Mouse (Mus musculus) neural tube, embryonic 12.5 days (tissue): ENCODE data around the gene Slc7a11. TPM values are rescaled to one million over a fixed set of nuclear protein-coding genes. Genes with fewer than 3 reads are reported as not detected.

ENCODE experiments used
- ATAC-seq: fragments of 200-750 bp; cut with Nextera tagmentation; 2 replicates; pipeline ENCODE4 v1.8.0; 2017; ENCODE audit warnings: low read depth, mild to moderate bottlenecking, moderate TSS enrichment, moderate library complexity; ENCODE audit not compliant: low FRiP score
- H3K27ac ChIP-seq: fragments of 300-500 bp; sonication (generic); 2 replicates; pipeline ENCODE4 v1.5.1; 2016
- H3K27me3 ChIP-seq: fragments of 300-500 bp; sonication (generic); replicated peaks from 2 replicates; pipeline ENCODE4 v1.6.1; 2016; ENCODE audit warnings: mild to moderate bottlenecking
- H3K36me3 ChIP-seq: fragments of 300-500 bp; sonication (generic); 2 replicates; pipeline ENCODE4 v1.6.1; 2016; ENCODE audit warnings: mild to moderate bottlenecking
- H3K4me1 ChIP-seq: fragments of 300-500 bp; sonication (generic); 2 replicates; pipeline ENCODE4 v1.6.1; 2016
- H3K4me2 ChIP-seq: fragments of 300-500 bp; sonication (generic); replicated peaks from 2 replicates; pipeline ENCODE4 v1.6.1; 2016; ENCODE audit warnings: mild to moderate bottlenecking
- H3K4me3 ChIP-seq: fragments of 300-500 bp; sonication (generic); 2 replicates; pipeline ENCODE4 v1.5.1; 2016
- H3K9ac ChIP-seq: fragments of 300-500 bp; sonication (generic); 2 replicates; pipeline ENCODE4 v1.6.1; 2016; ENCODE audit warnings: mild to moderate bottlenecking
- H3K9me3 ChIP-seq: fragments of 300-500 bp; sonication (generic); 2 replicates; pipeline ENCODE4 v1.6.1; 2016; ENCODE audit warnings: mild to moderate bottlenecking
- WGBS: fragments of 180-500 bp; shearing (Covaris S2); methylation state at CpG from one replicate; pipeline ENCODE4 v1.1.7; 2016; 5-methylcytosine and 5-hydroxymethylcytosine counted together
- polyA plus RNA-seq: library from polyadenylated mRNA; unstranded; fragments of >200 nt; fragmentation: Nextera tagmentation; extraction: Ambion mirVana; gene quantifications from 2 replicates; pipeline ENCODE4 v1.2.1, GENCODE M21; 2016

The Slc7a11 gene
- polyA plus RNA-seq, 1 experiment from 2014 or later, result 3.9 TPM

GRCm38 (mm10) chr3:50076979-50077378 lies 366.4 kb downstream of the Slc7a11 start:
- WGBS, result 19% methylated on average over 7 of the region's 7 CpGs
- no peak for ATAC-seq
- H3K4me3 ChIP-seq, result no peak overlapping the region

DNA sequence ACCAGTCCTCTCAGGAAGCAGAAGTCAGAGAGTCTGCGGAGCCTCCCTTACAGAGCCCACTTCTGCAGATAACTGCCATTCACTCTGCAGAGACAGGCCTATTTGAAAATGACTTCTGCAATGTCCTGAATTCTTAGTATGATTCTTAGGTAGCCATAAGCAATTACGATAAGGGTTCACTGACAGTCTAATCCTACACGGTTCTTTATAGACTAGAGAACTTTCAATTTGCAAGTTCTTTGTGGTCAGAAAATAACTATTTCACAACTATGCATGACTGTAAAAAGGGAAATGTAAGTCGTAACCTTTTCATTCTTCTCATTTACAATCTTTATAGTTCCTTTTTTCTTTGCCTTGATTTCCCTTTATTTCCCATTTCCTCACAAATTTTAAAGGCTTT lies 380.0 kb downstream of the Slc7a11 start:
- Histone ChIP-seq H3K36me3 (no peaks in the 10 kb centered on the region), H3K9me3 (no peaks in the 10 kb centered on the region), H3K27ac (no peak overlapping the region), H3K27me3 (no peaks in the 10 kb centered on the region), H3K4me2 (no peak overlapping the region), H3K4me1 (no peaks in the 10 kb centered on the region), H3K4me3 (no peak overlapping the region), H3K9ac (no peak overlapping the region)
- 90% methylated on average over 4 of the region's 4 CpGs for WGBS
- no peak for ATAC-seq

More at GRCm38 (mm10) chr3:50076979-50077378, 366.4 kb downstream of the Slc7a11 start:
- Histone ChIP-seq H3K4me1 (no peaks in the 10 kb centered on the region), H3K27me3 (no peaks in the 10 kb centered on the region), H3K9ac (no peak overlapping the region), H3K4me2 (no peak overlapping the region), H3K9me3 (no peaks in the 10 kb centered on the region), H3K36me3 (no peaks in the 10 kb centered on the region), H3K27ac (no peak overlapping the region)

- 68% methylated on average over 5 of the region's 5 CpGs for WGBS
- Histone ChIP-seq H3K9me3 (no peaks in the 10 kb centered on the region), H3K9ac (no peak overlapping the region), H3K36me3 (no peaks in the 10 kb centered on the region), H3K4me2 (no peak overlapping the region), H3K4me1 (no peaks in the 10 kb centered on the region), H3K4me3 (no peak overlapping the region), H3K27ac (no peak overlapping the region), H3K27me3 (no peaks in the 10 kb centered on the region)
- peak; percentile 58; the same call in 1 of the 2 replicates for ATAC-seq
Measured at GRCm38 (mm10) chr3:50044666-50045065, 398.7 kb downstream of the Slc7a11 start.

- H3K4me1 ChIP-seq, result no peaks in the 10 kb centered on the region
- no peak overlapping the region for H3K4me2 ChIP-seq
- H3K9ac ChIP-seq, result no peak overlapping the region
- ATAC-seq, result no peak
- H3K36me3 ChIP-seq, result no peaks in the 10 kb centered on the region
- no peak overlapping the region for H3K4me3 ChIP-seq
- no peaks in the 10 kb centered on the region for H3K9me3 ChIP-seq
- H3K27ac ChIP-seq, result no peak overlapping the region
- no peaks in the 10 kb centered on the region for H3K27me3 ChIP-seq
Measured at GRCm38 (mm10) chr3:50044160-50044559, 399.3 kb downstream of the Slc7a11 start.

- Histone ChIP-seq H3K27ac (no peak overlapping the region), H3K36me3 (no peaks in the 10 kb centered on the region), H3K9ac (no peak overlapping the region), H3K4me3 (no peak overlapping the region), H3K4me2 (no peak overlapping the region), H3K9me3 (no peaks in the 10 kb centered on the region), H3K27me3 (no peaks in the 10 kb centered on the region), H3K4me1 (no peaks in the 10 kb centered on the region)
- no peak for ATAC-seq
- 93% methylated on average over 2 of the region's 2 CpGs for WGBS
Measured at GRCm38 (mm10) chr3:50041141-50041540, 402.3 kb downstream of the Slc7a11 start.

- peak; percentile 53; the same call in 1 of the 2 replicates for ATAC-seq
- H3K27ac ChIP-seq, result no peak overlapping the region
- no peak overlapping the region for H3K4me2 ChIP-seq
- no peak overlapping the region for H3K9ac ChIP-seq
- no peaks in the 10 kb centered on the region for H3K9me3 ChIP-seq
- no peaks in the 10 kb centered on the region for H3K4me1 ChIP-seq
- 69% methylated on average over 9 of the region's 9 CpGs for WGBS
- no peaks in the 10 kb centered on the region for H3K27me3 ChIP-seq
- no peak overlapping the region for H3K4me3 ChIP-seq
- H3K36me3 ChIP-seq, result no peaks in the 10 kb centered on the region
Measured at GRCm38 (mm10) chr3:50035875-50036528, 407.4 kb downstream of the Slc7a11 start.

GRCm38 (mm10) chr3:50033325-50033724 lies 410.1 kb downstream of the Slc7a11 start:
- WGBS, result 94% methylated on average over 3 of the region's 3 CpGs
- no peaks in the 10 kb centered on the region for H3K4me1 ChIP-seq
- no peaks in the 10 kb centered on the region for H3K27me3 ChIP-seq
- H3K36me3 ChIP-seq, result no peaks in the 10 kb centered on the region
- H3K9ac ChIP-seq, result no peak overlapping the region
- no peak overlapping the region for H3K4me3 ChIP-seq
- ATAC-seq, result no peak
- H3K9me3 ChIP-seq, result no peaks in the 10 kb centered on the region
- no peak overlapping the region for H3K4me2 ChIP-seq
- H3K27ac ChIP-seq, result no peak overlapping the region

DNA sequence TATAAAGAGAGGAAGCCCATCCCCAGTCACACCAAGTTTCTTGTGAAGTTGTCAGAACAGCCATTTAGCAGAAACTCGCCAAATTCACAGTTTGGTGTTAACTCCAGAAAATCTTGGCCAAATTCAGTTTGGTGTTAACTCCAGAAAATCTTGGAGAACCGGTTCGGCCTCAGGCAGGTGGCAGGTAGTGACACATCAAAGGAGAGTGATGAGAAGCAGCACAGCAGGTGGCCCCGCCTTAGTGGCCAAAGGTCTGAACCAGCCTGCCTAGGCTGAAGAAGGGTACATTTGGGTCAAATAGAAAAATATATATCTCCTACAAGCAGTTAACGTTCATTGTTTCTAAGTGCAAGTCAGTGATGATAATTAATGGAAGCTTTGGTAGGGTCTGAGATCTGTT lies 417.4 kb downstream of the Slc7a11 start:
- no peak overlapping the region for H3K4me3 ChIP-seq
- H3K27ac ChIP-seq, result no peak overlapping the region
- H3K4me1 ChIP-seq, result no peaks in the 10 kb centered on the region
- no peaks in the 10 kb centered on the region for H3K27me3 ChIP-seq
- H3K9ac ChIP-seq, result no peak overlapping the region
- H3K4me2 ChIP-seq, result no peak overlapping the region
- no peaks in the 10 kb centered on the region for H3K9me3 ChIP-seq
- ATAC-seq, result no peak
- 58% methylated on average over 5 of the region's 5 CpGs for WGBS
- H3K36me3 ChIP-seq, result no peaks in the 10 kb centered on the region

- no peak overlapping the region for H3K9ac ChIP-seq
- ATAC-seq, result no peak
- H3K4me1 ChIP-seq, result no peaks in the 10 kb centered on the region
- H3K36me3 ChIP-seq, result no peaks in the 10 kb centered on the region
- H3K27ac ChIP-seq, result no peak overlapping the region
- H3K4me2 ChIP-seq, result no peak overlapping the region
- no peak overlapping the region for H3K4me3 ChIP-seq
- WGBS, result 44% methylated on average over 4 of the region's 4 CpGs
- H3K9me3 ChIP-seq, result no peaks in the 10 kb centered on the region
- H3K27me3 ChIP-seq, result no peaks in the 10 kb centered on the region
Measured at GRCm38 (mm10) chr3:50014396-50014795, 429.0 kb downstream of the Slc7a11 start.

DNA sequence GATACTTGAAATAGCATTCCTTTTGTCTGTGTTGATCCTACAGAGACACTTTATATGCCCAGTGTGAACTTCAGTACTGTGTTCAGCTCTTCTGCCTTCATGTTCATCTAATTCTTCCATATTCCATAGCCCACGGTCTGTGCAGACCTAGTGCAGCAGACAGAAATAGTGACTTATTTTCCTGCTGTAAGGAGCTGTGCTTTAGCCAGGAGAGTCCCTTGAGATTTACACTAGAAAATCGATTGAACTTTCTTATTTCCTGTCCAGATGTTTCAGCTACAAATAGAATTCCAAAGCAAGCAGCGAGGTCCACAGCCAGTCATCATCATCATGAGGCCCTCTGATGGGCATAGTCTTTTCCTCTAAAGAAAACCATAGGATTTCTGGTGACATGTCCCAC lies 431.4 kb downstream of the Slc7a11 start:
- Histone ChIP-seq H3K27ac (no peak overlapping the region), H3K9ac (no peak overlapping the region), H3K4me3 (no peak overlapping the region), H3K4me2 (no peak overlapping the region), H3K9me3 (no peaks in the 10 kb centered on the region), H3K36me3 (no peaks in the 10 kb centered on the region), H3K27me3 (no peaks in the 10 kb centered on the region), H3K4me1 (no peaks in the 10 kb centered on the region)
- 63% methylated on average over 3 of the region's 3 CpGs for WGBS
- no peak for ATAC-seq

DNA sequence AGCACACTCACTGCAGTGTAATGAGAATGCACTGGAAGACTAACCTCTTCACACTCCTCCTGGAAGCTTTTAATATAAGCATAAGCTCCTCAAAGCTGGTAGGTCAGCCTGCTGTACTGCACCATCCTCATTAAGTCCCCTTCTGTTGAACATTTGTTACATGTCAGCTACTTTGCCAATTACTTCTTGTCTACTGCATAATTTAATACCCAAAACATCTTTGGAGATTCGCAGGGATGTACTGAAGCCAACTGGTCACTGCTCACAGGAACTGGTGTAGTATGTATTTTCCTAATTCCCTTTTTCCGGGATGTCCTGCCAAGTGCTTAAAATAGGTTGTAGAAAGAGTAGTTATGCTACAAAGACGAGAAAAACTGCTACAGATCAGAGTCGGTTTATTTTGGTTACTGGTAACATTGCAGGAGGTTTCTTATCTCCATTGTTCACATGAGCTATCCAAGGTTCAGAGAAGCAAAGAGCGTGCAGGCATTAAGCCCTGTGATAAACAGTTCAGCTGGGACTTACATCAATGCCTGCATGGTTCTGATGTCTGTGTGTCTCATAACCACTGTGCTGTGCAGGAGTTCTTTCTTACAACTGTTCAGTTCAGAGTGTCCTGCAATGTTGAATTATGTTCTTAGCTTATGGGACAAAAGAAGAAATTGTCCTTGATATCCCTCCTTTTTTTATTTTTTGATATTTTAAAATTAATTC lies 439.3 kb downstream of the Slc7a11 start:
- ATAC-seq, result no peak
- WGBS, result 76% methylated on average over 5 of the region's 5 CpGs

GRCm38 (mm10) chr3:50002067-50002466 lies 441.3 kb downstream of the Slc7a11 start:
- Histone ChIP-seq H3K9me3 (no peaks in the 10 kb centered on the region), H3K4me1 (no peaks in the 10 kb centered on the region), H3K9ac (no peak overlapping the region), H3K27me3 (no peaks in the 10 kb centered on the region), H3K4me2 (no peak overlapping the region), H3K4me3 (no peak overlapping the region), H3K36me3 (no peaks in the 10 kb centered on the region), H3K27ac (no peak overlapping the region)
- no peak for ATAC-seq

More for the DNA sequence above, 439.3 kb downstream of the Slc7a11 start:
- Histone ChIP-seq H3K9ac (no peak overlapping the region), H3K36me3 (no peaks in the 10 kb centered on the region), H3K9me3 (no peaks in the 10 kb centered on the region), H3K27me3 (no peaks in the 10 kb centered on the region), H3K4me1 (no peaks in the 10 kb centered on the region), H3K4me3 (no peak overlapping the region), H3K4me2 (no peak overlapping the region), H3K27ac (no peak overlapping the region)

- Histone ChIP-seq H3K4me3 (no peak overlapping the region), H3K4me1 (no peaks in the 10 kb centered on the region), H3K9me3 (no peaks in the 10 kb centered on the region), H3K4me2 (no peak overlapping the region), H3K36me3 (no peaks in the 10 kb centered on the region), H3K27ac (no peak overlapping the region), H3K27me3 (no peaks in the 10 kb centered on the region), H3K9ac (no peak overlapping the region)
- ATAC-seq, result no peak
- WGBS, result 55% methylated on average over 1 of the region's 1 CpGs
Measured at GRCm38 (mm10) chr3:50001635-50002034, 441.8 kb downstream of the Slc7a11 start.
